Mouse (Mus musculus): ENCODE measurements around the gene Haghl. TPM values are rescaled to one million over a fixed set of nuclear protein-coding genes. Genes with fewer than 3 reads are reported as not detected.
A peak's percentile ranks its signal among the peaks of the same experiment; 100 is the strongest.

The Haghl gene
- 114 and 116 TPM in 2 replicates for polyA plus RNA-seq (2016; fragmentation: Nextera tagmentation; extraction: Ambion mirVana)

DNA sequence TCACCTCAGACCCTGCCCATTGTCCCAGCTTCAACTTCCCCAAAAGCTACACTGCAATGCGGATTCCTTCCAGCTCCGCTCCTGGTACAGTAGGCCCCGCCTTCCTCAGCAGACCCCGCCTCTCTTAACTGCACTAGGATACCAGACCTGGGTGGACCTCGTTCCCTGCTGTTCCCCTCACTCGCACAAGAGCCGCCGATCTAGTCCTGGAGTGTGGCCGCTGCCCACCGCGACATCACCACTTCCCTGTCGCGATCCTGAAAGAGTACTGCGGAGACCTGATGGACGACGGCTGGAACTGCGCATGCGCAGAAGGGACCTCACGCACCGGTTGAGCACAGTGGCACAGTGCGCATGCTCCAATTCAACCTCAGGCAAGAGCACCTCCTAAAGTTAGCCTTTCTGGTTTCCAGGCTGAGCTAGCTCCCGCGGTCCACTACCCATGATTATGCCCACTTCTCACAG lies at the start of gene Haghl:
Gene Haghl (minus strand): TSS at position 393 of the 465 bp plus-strand sequence.
- Histone ChIP-seq H3K9ac (replicated peaks) (peak within 1 kb of the TSS; percentile 78), H3K4me1 (peaks cover 24% of the 10 kb centered on the region), H3K27me3 (no peaks in the 10 kb centered on the region), H3K9me3 (no peaks in the 10 kb centered on the region), H3K36me3 (peaks cover 60% of the 10 kb centered on the region), H3K27ac (replicated peaks) (peak within 1 kb of the TSS; percentile 85), H3K4me2 (replicated peaks) (peak within 1 kb of the TSS; percentile 68), H3K4me3 (peak within 1 kb of the TSS; percentile 60)
- peak; percentile 80 for ATAC-seq (ENCODE audit: low FRiP score, low read depth)
- under 1% methylated on average over 23 of the region's 23 CpGs for WGBS

DNA sequence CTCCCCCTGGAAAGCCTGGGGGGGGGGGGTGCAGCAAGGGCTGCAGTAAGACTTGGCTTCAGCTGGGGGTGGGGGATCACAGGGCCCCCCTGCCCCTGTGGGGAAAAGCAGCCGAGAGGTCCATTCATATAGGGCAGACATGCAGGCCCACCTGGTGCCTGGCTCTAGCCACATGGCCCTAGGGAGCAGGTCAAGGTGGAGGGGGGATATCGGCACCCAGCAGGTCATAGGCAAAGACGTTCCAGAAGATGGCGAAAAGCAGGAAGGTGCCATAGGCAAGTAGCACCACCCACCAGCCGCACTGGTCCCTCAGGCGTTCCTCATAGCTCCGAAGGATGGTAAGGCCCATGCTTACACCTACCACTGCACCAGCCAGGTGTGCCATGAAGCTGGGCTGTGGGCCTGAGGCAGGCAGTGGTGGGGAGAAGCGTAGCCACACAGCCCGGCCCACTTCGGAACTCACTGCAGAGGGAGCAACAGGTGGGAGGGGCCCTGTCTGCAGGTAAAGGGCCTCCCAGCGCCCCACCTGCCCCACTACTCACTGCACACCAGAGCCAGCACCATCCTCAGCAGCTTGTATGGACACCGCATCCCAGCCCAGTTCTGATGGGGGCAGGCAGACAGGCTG lies 49.2 kb upstream of the Haghl start:
- no peak for ATAC-seq (ENCODE audit: low FRiP score, low read depth)
- 90% methylated on average over 12 of the region's 12 CpGs for WGBS
- peak overlapping the region; percentile 77 for H3K4me3 ChIP-seq
- H3K4me1 ChIP-seq, result peaks cover 79% of the 10 kb centered on the region
- no peak overlapping the region for H3K27ac ChIP-seq (replicated peaks)
- H3K36me3 ChIP-seq, result peaks cover 39% of the 10 kb centered on the region
- H3K27me3 ChIP-seq, result no peaks in the 10 kb centered on the region
- peak overlapping the region; percentile 84 for H3K9ac ChIP-seq (replicated peaks)
- no peaks in the 10 kb centered on the region for H3K9me3 ChIP-seq
- peak overlapping the region; percentile 96 for H3K4me2 ChIP-seq (replicated peaks)

DNA sequence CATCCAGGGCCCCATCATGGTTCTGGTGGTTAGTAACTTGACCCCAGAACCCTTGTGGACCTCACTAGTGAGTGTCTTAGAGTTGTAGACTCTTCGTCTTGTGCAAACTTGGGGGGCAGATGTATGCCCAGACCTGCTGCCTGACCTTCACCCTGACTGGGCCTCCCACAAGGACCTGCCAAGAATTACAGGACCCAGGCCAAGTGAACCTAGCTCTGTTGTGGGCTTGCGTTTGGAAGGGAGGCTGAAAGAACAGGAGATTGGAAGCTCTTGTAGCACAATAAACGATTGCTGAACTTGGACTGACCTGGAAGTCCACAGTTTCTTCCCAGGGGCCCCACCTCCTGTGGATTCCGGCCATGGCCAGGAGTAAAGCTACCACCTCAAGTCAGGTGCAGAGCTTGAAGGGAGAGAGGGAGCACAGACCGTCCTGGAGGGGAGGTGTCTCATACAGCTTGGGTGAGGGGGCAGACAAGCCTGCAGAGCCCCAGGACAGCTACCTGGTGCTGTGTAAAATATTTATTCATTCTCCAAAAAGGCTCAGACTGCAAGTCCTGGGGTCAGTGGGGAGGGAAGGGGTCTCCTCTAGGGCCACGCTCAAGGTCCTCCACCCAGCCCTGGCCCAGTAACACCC lies 48.6 kb upstream of the Haghl start:
- peaks cover 35% of the 10 kb centered on the region for H3K36me3 ChIP-seq
- H3K9ac ChIP-seq (replicated peaks), result peak overlapping the region; percentile 84
- no peaks in the 10 kb centered on the region for H3K9me3 ChIP-seq
- no peak for ATAC-seq (ENCODE audit: low FRiP score, low read depth)
- H3K4me2 ChIP-seq (replicated peaks), result peak overlapping the region; percentile 96
- peak overlapping the region; percentile 95 for H3K27ac ChIP-seq (replicated peaks)
- H3K27me3 ChIP-seq, result no peaks in the 10 kb centered on the region
- peak overlapping the region; percentile 77 for H3K4me3 ChIP-seq
- H3K4me1 ChIP-seq, result peaks cover 81% of the 10 kb centered on the region
- 57% methylated on average over 6 of the region's 6 CpGs for WGBS

DNA sequence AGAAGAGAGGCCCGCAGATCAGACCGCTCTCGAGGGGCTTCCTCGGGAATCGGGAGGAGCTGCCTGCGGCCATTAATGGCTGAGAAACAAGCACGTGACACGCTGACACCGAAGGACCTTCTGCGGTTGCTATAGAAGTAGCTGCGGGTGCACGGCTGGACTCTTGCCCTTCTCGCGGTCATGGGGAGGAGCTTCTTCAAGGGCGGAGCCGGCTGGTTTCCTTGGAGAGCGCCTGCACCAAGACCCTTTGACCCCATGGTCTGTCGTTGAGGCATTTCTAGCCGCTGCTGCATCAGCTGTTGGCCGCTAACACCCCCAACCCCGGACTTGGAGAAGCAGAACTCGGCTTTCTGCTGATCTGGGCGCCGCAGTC lies 47.8 kb upstream of the Haghl start, which contains the start of gene Stub1:
Gene Stub1 (minus strand): TSS at position 114 of the 373 bp plus-strand sequence.
- Histone ChIP-seq H3K27me3 (no peaks in the 10 kb centered on the region), H3K4me3 (peak within 1 kb of the TSS; percentile 77), H3K4me1 (peaks cover 83% of the 10 kb centered on the region), H3K9ac (replicated peaks) (peak within 1 kb of the TSS; percentile 84), H3K27ac (replicated peaks) (peak within 1 kb of the TSS; percentile 95), H3K9me3 (no peaks in the 10 kb centered on the region), H3K4me2 (replicated peaks) (peak within 1 kb of the TSS; percentile 96), H3K36me3 (peaks cover 30% of the 10 kb centered on the region)
- peak; percentile 59 for ATAC-seq (ENCODE audit: low FRiP score, low read depth)
- under 1% methylated on average over 24 of the region's 24 CpGs for WGBS

DNA sequence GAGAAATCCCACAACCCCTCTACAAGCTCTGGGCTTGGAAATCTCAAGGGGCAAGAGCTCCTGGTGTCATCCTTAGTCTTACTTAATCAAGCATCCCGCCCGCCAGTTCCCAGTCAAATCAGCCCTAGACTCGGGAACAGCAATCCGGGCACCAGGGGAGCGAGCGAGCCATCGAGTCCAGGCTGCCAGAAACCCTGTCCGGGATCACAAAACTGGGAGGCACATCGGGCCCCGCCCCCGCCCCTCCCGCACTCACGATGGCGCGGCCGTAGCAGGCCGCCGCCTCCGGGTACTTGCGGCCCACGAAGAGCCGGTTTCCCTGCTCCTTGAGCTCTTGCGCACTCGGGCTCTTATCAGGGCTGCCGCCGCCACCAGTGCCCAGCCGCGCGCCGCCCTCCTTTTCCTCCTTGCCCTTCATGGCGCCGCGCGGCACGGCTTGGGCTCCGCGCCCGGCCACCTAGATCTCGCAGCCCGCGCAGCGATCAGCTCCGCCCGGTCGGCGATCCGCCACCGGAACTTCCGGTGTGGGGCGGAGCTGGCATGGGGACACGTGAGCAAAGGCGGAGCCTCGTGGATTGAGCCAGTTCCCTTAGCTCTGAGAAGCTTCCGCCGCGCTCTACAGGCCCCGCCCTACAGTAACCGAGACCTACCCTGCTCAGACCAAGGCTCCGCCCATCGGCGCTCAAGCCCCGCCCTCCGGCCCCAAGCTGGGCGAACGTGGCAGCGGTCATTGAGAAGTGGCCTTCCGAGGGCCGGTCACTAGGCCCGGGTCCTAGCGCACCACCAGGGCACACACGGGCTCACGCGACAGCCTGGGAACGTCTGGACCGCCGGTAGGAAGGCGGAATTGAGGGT lies 47.2 kb upstream of the Haghl start:
- under 1% methylated on average over 77 of the region's 77 CpGs for WGBS
- H3K9me3 ChIP-seq, result no peaks in the 10 kb centered on the region
- ATAC-seq (ENCODE audit: low FRiP score, low read depth), result peak; percentile 89
- peaks cover 29% of the 10 kb centered on the region for H3K36me3 ChIP-seq
- H3K4me1 ChIP-seq, result peaks cover 81% of the 10 kb centered on the region
- H3K4me2 ChIP-seq (replicated peaks), result peak overlapping the region; percentile 96
- peak overlapping the region; percentile 84 for H3K9ac ChIP-seq (replicated peaks)
- H3K27ac ChIP-seq (replicated peaks), result peak overlapping the region; percentile 95
- no peaks in the 10 kb centered on the region for H3K27me3 ChIP-seq
- peak overlapping the region; percentile 77 for H3K4me3 ChIP-seq

DNA sequence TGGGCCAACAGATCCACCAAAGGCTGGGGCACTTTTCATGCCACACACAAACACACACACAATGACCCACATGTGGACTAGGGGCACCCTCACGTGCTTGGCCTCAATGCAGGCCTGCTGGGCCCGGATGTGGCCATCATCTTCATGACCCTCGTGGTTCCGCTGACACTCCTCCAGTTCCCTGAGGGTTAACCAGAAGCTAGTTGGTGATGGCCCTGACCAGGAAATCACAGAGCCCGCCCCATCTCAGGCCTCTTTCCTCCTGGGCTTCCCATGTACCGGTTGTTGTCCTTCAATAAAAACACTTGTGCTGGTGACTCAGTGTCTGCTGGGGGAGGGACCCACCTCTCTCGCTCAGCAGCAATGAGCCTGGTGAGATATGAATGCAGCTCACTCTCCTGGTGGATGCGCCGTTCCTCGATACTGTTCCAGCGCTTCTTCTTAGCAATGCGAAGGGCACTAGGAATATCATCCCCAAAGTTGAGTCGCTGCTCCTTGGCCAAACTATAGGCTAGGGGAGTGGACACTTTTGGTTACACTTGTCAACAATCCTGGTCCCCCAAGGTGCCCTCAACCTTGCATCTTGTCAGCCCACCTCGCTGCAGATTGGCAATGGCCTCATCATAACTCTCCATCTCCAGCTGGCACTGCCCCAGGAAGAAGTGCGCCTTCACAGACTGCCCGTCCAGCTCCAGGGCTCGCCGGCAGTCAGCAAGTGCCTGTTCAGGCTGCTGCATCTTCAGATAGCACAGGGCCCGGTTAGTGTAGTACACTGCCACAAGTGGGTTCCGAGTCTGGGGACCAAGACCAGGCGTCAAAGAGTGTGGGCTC lies 46.2 kb upstream of the Haghl start:
- H3K9ac ChIP-seq (replicated peaks), result peak overlapping the region; percentile 84
- H3K36me3 ChIP-seq, result peaks cover 39% of the 10 kb centered on the region
- 64% methylated on average over 21 of the region's 21 CpGs for WGBS
- H3K27me3 ChIP-seq, result no peaks in the 10 kb centered on the region
- ATAC-seq (ENCODE audit: low FRiP score, low read depth), result no peak
- H3K4me2 ChIP-seq (replicated peaks), result peak overlapping the region; percentile 96
- peak overlapping the region; percentile 4; the same call in 1 of the 2 replicates for H3K27ac ChIP-seq (replicated peaks)
- H3K4me1 ChIP-seq, result peaks cover 71% of the 10 kb centered on the region
- no peaks in the 10 kb centered on the region for H3K9me3 ChIP-seq
- H3K4me3 ChIP-seq, result peak overlapping the region; percentile 77

DNA sequence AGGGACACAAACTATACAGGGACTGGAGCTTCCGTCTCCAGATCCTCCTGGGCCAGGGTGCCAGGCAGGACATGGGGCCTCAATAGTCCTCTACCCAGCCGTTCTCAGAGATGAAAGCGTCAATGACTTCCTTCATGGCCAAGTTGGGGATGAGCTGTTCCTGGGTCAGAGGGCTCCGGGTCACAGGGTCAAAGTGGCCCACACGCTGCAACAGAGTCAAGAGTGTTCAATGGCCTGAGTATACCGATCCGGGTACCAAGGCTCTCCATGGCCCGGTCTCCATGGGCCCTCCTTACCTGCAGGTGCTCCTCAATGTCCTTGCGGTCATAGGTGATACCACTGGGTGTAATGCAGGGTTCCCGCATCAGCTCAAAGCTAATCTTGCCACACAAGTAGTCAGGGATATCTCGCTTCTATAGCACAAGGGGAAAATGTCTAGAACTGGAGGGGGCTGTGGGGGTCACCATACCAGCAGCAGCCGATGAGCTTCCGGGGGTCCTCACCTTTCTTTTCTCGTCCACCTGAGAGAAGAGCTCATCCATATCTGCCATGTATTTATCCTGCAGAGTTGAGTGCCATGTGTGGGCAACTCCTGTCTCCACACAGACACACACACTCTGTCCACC lies 45.4 kb upstream of the Haghl start:
- 88% methylated on average over 14 of the region's 14 CpGs for WGBS
- ATAC-seq (ENCODE audit: low FRiP score, low read depth), result no peak
- no peaks in the 10 kb centered on the region for H3K27me3 ChIP-seq
- peak overlapping the region; percentile 77; the same call in 1 of the 2 replicates for H3K4me3 ChIP-seq
- H3K27ac ChIP-seq (replicated peaks), result no peak overlapping the region
- H3K4me1 ChIP-seq, result peaks cover 63% of the 10 kb centered on the region
- peaks cover 46% of the 10 kb centered on the region for H3K36me3 ChIP-seq
- H3K9ac ChIP-seq (replicated peaks), result no peak overlapping the region
- peak overlapping the region; percentile 96 for H3K4me2 ChIP-seq (replicated peaks)
- no peaks in the 10 kb centered on the region for H3K9me3 ChIP-seq

DNA sequence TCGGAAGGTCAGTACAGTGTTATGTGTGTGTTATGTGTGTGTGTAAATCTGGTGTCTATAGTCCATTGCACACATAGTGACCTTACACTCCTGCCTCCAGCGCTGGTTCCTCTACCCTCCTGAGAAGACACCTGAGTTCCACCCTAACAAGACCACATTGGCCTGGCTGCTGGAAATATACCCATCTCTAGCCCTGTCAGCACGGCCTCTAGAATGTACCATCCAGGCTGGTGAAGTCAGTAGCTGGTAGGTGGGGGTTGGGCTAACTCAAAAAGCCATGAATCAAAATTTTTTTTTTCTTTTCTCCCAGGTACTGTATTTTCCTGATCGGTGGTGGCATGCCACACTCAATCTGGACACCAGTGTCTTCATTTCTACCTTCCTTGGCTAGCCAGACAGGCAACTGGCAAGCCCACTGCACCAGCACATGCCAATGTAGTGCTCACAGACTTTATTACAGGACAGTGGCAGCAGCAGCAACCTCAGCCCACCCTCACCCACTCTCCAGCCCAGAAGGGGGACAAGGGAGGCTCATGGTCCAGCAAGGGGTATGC lies 44.8 kb upstream of the Haghl start:
- Histone ChIP-seq H3K4me3 (peak overlapping the region; percentile 67; the same call in 1 of the 2 replicates), H3K36me3 (peaks cover 50% of the 10 kb centered on the region), H3K4me1 (peaks cover 63% of the 10 kb centered on the region), H3K27me3 (no peaks in the 10 kb centered on the region), H3K27ac (replicated peaks) (no peak overlapping the region), H3K4me2 (replicated peaks) (peak overlapping the region; percentile 84), H3K9me3 (no peaks in the 10 kb centered on the region), H3K9ac (replicated peaks) (peak overlapping the region; percentile 84; the same call in 1 of the 2 replicates)
- ATAC-seq (ENCODE audit: low FRiP score, low read depth), result no peak
- 89% methylated on average over 4 of the region's 4 CpGs for WGBS

DNA sequence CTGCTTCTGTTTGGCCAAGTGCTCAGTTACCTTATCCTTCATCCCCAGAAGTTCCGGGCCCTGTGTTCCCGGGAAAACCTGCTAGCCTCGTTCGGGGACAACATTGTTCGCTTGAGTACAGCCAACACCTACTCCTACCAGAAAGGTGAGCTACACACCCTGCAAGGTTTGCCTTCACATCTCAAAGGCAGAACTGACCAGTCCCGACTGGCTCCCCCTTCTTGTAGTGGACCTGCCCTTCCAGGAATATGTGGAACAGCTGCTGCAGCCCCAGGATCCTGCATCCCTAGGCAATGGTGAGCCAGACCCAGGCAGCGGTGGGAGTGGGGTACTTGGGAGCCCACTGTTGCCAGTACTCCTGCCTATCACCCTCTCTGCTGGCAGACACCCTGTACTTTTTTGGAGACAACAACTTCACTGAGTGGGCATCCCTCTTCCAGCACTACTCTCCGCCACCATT lies 44.1 kb upstream of the Haghl start:
- H3K27ac ChIP-seq (replicated peaks), result peak overlapping the region; percentile 91
- H3K4me3 ChIP-seq, result peak overlapping the region; percentile 67
- WGBS, result 47% methylated on average over 8 of the region's 8 CpGs
- no peak for ATAC-seq (ENCODE audit: low FRiP score, low read depth)
- H3K9me3 ChIP-seq, result no peaks in the 10 kb centered on the region
- no peaks in the 10 kb centered on the region for H3K27me3 ChIP-seq
- peaks cover 63% of the 10 kb centered on the region for H3K4me1 ChIP-seq
- peak overlapping the region; percentile 84 for H3K4me2 ChIP-seq (replicated peaks)
- peaks cover 46% of the 10 kb centered on the region for H3K36me3 ChIP-seq
- peak overlapping the region; percentile 84 for H3K9ac ChIP-seq (replicated peaks)

DNA sequence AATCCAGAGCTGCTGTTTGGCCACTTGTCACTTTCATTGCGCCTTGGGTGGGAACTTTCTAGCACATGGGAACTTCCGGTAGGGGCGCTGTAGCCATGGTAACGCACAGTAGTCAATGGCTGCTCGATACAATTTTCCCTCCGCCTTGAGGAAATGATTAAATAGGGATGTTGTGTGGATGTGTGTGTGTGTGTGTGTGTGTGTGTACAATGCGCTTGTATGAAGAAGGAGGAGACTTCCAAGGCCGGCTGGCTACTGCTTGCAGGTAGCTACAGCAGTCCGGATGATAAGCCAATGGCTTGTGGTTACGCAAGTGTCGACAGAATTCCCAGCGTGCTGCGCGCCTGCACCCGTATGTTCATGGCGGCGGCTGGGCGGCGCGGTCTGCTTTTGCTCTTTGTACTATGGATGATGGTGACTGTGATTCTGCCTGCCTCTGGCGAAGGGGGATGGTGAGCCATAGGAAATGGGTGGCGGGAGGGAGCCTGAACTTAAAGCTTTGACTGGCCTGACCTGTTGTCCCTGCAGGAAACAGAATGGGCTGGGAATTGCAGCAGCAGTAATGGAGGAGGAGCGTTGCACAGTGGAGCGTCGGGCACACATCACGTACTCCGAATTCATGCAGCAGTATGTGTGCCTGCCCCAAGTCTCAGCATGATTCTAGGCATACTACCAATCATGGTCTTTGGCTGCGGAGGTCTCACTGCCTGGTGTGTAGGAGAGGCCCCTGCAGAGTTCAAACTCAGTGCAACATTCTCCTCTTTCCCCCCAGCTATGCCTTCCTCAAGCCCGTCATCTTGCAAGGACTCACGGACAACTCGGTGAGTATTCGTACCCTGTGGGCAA lies 43.5 kb upstream of the Haghl start, which contains the start of gene Jmjd8:
Gene Jmjd8 (plus strand): TSS at position 156 of the 846 bp plus-strand sequence.
- peaks cover 63% of the 10 kb centered on the region for H3K4me1 ChIP-seq
- H3K4me2 ChIP-seq (replicated peaks), result peak within 1 kb of the TSS; percentile 84
- peak within 1 kb of the TSS; percentile 84 for H3K9ac ChIP-seq (replicated peaks)
- under 1% methylated on average over 32 of the region's 32 CpGs for WGBS
- peaks cover 46% of the 10 kb centered on the region for H3K36me3 ChIP-seq
- H3K4me3 ChIP-seq, result peak within 1 kb of the TSS; percentile 67
- ATAC-seq (ENCODE audit: low FRiP score, low read depth), result peak; percentile 42
- no peaks in the 10 kb centered on the region for H3K9me3 ChIP-seq
- peak within 1 kb of the TSS; percentile 91 for H3K27ac ChIP-seq (replicated peaks)
- no peaks in the 10 kb centered on the region for H3K27me3 ChIP-seq
